Mouse (Mus musculus) neural tube, embryonic 12.5 days (tissue): ENCODE measurements around the gene Fnip2. TPM values are rescaled to one million over a fixed set of nuclear protein-coding genes. Genes with fewer than 3 reads are reported as not detected.

Experiments used
- ATAC-seq: fragments of 200-750 bp; cut with Nextera tagmentation; 2 replicates; pipeline ENCODE4 v1.8.0; 2017; ENCODE audit warnings: low read depth, mild to moderate bottlenecking, moderate TSS enrichment, moderate library complexity; ENCODE audit not compliant: low FRiP score
- H3K27ac ChIP-seq: fragments of 300-500 bp; sonication (generic); 2 replicates; pipeline ENCODE4 v1.5.1; 2016
- H3K27me3 ChIP-seq: fragments of 300-500 bp; sonication (generic); replicated peaks from 2 replicates; pipeline ENCODE4 v1.6.1; 2016; ENCODE audit warnings: mild to moderate bottlenecking
- H3K36me3 ChIP-seq: fragments of 300-500 bp; sonication (generic); 2 replicates; pipeline ENCODE4 v1.6.1; 2016; ENCODE audit warnings: mild to moderate bottlenecking
- H3K4me1 ChIP-seq: fragments of 300-500 bp; sonication (generic); 2 replicates; pipeline ENCODE4 v1.6.1; 2016
- H3K4me2 ChIP-seq: fragments of 300-500 bp; sonication (generic); replicated peaks from 2 replicates; pipeline ENCODE4 v1.6.1; 2016; ENCODE audit warnings: mild to moderate bottlenecking
- H3K4me3 ChIP-seq: fragments of 300-500 bp; sonication (generic); 2 replicates; pipeline ENCODE4 v1.5.1; 2016
- H3K9ac ChIP-seq: fragments of 300-500 bp; sonication (generic); 2 replicates; pipeline ENCODE4 v1.6.1; 2016; ENCODE audit warnings: mild to moderate bottlenecking
- H3K9me3 ChIP-seq: fragments of 300-500 bp; sonication (generic); 2 replicates; pipeline ENCODE4 v1.6.1; 2016; ENCODE audit warnings: mild to moderate bottlenecking
- WGBS: fragments of 180-500 bp; shearing (Covaris S2); methylation state at CpG from one replicate; pipeline ENCODE4 v1.1.7; 2016; 5-methylcytosine and 5-hydroxymethylcytosine counted together
- polyA plus RNA-seq: library from polyadenylated mRNA; unstranded; fragments of >200 nt; fragmentation: Nextera tagmentation; extraction: Ambion mirVana; gene quantifications from 2 replicates; pipeline ENCODE4 v1.2.1, GENCODE M21; 2016

The Fnip2 gene
- 8.7 and 9.6 TPM in 2 replicates for polyA plus RNA-seq

- Histone ChIP-seq H3K4me1 (0 out of 2 replicates have a peak, but pooled peaks cover 9% of the 10 kb centered on the region), H3K36me3 (no peaks in the 10 kb centered on the region), H3K4me3 (peak within 1 kb of the TSS; percentile 78), H3K9ac (peak within 1 kb of the TSS; percentile 80), H3K27ac (peak within 1 kb of the TSS; percentile 53; the same call in 1 of the 2 replicates), H3K4me2 (peak within 1 kb of the TSS; percentile 85), H3K27me3 (no peaks in the 10 kb centered on the region), H3K9me3 (no peaks in the 10 kb centered on the region)
- under 1% methylated on average over 55 of the region's 55 CpGs for WGBS
- ATAC-seq, result peak; percentile 97
These were observed at the start of gene Fnip2 for GRCm38 (mm10) chr3:79567703-79568362. Gene Fnip2 (minus strand): TSS chr3:79567796.

- Histone ChIP-seq H3K4me3 (no peak overlapping the region), H3K36me3 (peaks cover 50% of the 10 kb centered on the region), H3K4me1 (no peaks in the 10 kb centered on the region), H3K27ac (no peak overlapping the region), H3K9ac (no peak overlapping the region), H3K9me3 (no peaks in the 10 kb centered on the region), H3K27me3 (no peaks in the 10 kb centered on the region), H3K4me2 (no peak overlapping the region)
- ATAC-seq, result no peak
- 93% methylated on average over 2 of the region's 2 CpGs for WGBS
These were observed 42.3 kb upstream of the Fnip2 start for GRCm38 (mm10) chr3:79609886-79610285.

- no peak overlapping the region for H3K4me2 ChIP-seq
These were observed 27.9 kb upstream of the Fnip2 start for GRCm38 (mm10) chr3:79595468-79595867.

GRCm38 (mm10) chr3:79591793-79592471 lies 24.3 kb upstream of the Fnip2 start:
- Histone ChIP-seq H3K4me1 (peaks cover 6% of the 10 kb centered on the region; the same call in 1 of the 2 replicates), H3K9ac (peak overlapping the region; percentile 83), H3K4me3 (peak overlapping the region; percentile 79), H3K36me3 (peaks cover 30% of the 10 kb centered on the region), H3K4me2 (peak overlapping the region; percentile 69), H3K9me3 (no peaks in the 10 kb centered on the region), H3K27ac (no peak overlapping the region), H3K27me3 (no peaks in the 10 kb centered on the region)
- WGBS, result 8% methylated on average over 15 of the region's 15 CpGs
- no peak for ATAC-seq

More at GRCm38 (mm10) chr3:79595468-79595867, 27.9 kb upstream of the Fnip2 start:
- no peaks in the 10 kb centered on the region for H3K9me3 ChIP-seq
- peaks cover 55% of the 10 kb centered on the region for H3K36me3 ChIP-seq
- no peaks in the 10 kb centered on the region for H3K27me3 ChIP-seq
- 91% methylated on average over 7 of the region's 7 CpGs for WGBS
- peaks cover 6% of the 10 kb centered on the region; the same call in 1 of the 2 replicates for H3K4me1 ChIP-seq
- ATAC-seq, result no peak
- no peak overlapping the region for H3K27ac ChIP-seq
- no peak overlapping the region for H3K4me3 ChIP-seq
- H3K9ac ChIP-seq, result no peak overlapping the region

- Histone ChIP-seq H3K27ac (peak within 1 kb of the TSS; percentile 26; the same call in 1 of the 2 replicates), H3K9ac (peak within 1 kb of the TSS; percentile 83), H3K27me3 (no peaks in the 10 kb centered on the region), H3K9me3 (no peaks in the 10 kb centered on the region), H3K4me3 (peak within 1 kb of the TSS; percentile 79), H3K4me1 (peaks cover 6% of the 10 kb centered on the region; the same call in 1 of the 2 replicates), H3K36me3 (peaks cover 23% of the 10 kb centered on the region), H3K4me2 (peak within 1 kb of the TSS; percentile 69)
- 3% methylated on average over 63 of the region's 63 CpGs for WGBS
- ATAC-seq, result peak; percentile 86
These were observed 23.5 kb upstream of the Fnip2 start, which contains the start of gene Ppid for GRCm38 (mm10) chr3:79590863-79591792. Gene Ppid (plus strand): TSS chr3:79591342.

GRCm38 (mm10) chr3:79589671-79590070 lies 22.1 kb upstream of the Fnip2 start:
- no peaks in the 10 kb centered on the region for H3K27me3 ChIP-seq
- no peak for ATAC-seq
- no peak overlapping the region for H3K9ac ChIP-seq
- no peak overlapping the region for H3K4me2 ChIP-seq
- peaks cover 10% of the 10 kb centered on the region for H3K36me3 ChIP-seq
- WGBS, result 83% methylated on average over 2 of the region's 2 CpGs
- no peaks in the 10 kb centered on the region for H3K9me3 ChIP-seq
- no peak overlapping the region for H3K4me3 ChIP-seq
- no peak overlapping the region for H3K27ac ChIP-seq
- H3K4me1 ChIP-seq, result peaks cover 6% of the 10 kb centered on the region; the same call in 1 of the 2 replicates

GRCm38 (mm10) chr3:79586804-79587203 lies 19.2 kb upstream of the Fnip2 start:
- Histone ChIP-seq H3K9me3 (no peaks in the 10 kb centered on the region), H3K4me3 (no peak overlapping the region), H3K4me1 (no peaks in the 10 kb centered on the region), H3K27me3 (no peaks in the 10 kb centered on the region), H3K36me3 (no peaks in the 10 kb centered on the region), H3K9ac (no peak overlapping the region), H3K4me2 (no peak overlapping the region), H3K27ac (no peak overlapping the region)
- peak; percentile 70 for ATAC-seq
- 4% methylated on average over 6 of the region's 6 CpGs for WGBS

GRCm38 (mm10) chr3:79579891-79580575 lies 12.4 kb upstream of the Fnip2 start:
- 85% methylated on average over 5 of the region's 5 CpGs for WGBS
- ATAC-seq, result no peak
- no peaks in the 10 kb centered on the region for H3K27me3 ChIP-seq
- no peak overlapping the region for H3K4me3 ChIP-seq
- no peaks in the 10 kb centered on the region for H3K9me3 ChIP-seq
- H3K4me1 ChIP-seq, result no peaks in the 10 kb centered on the region
- H3K9ac ChIP-seq, result no peak overlapping the region
- no peaks in the 10 kb centered on the region for H3K36me3 ChIP-seq
- H3K4me2 ChIP-seq, result no peak overlapping the region
- no peak overlapping the region for H3K27ac ChIP-seq

- no peak overlapping the region for H3K27ac ChIP-seq
These were observed 10.6 kb upstream of the Fnip2 start for GRCm38 (mm10) chr3:79578164-79578563.

GRCm38 (mm10) chr3:79577606-79578005 lies 10.0 kb upstream of the Fnip2 start:
- no peak overlapping the region for H3K9ac ChIP-seq
- no peaks in the 10 kb centered on the region for H3K9me3 ChIP-seq
- H3K4me2 ChIP-seq, result no peak overlapping the region
- no peaks in the 10 kb centered on the region for H3K27me3 ChIP-seq
- WGBS, result 89% methylated on average over 6 of the region's 6 CpGs
- no peak for ATAC-seq
- H3K36me3 ChIP-seq, result no peaks in the 10 kb centered on the region
- no peak overlapping the region for H3K27ac ChIP-seq
- H3K4me1 ChIP-seq, result no peaks in the 10 kb centered on the region
- H3K4me3 ChIP-seq, result no peak overlapping the region

More at GRCm38 (mm10) chr3:79578164-79578563, 10.6 kb upstream of the Fnip2 start:
- Histone ChIP-seq H3K4me2 (no peak overlapping the region), H3K27me3 (no peaks in the 10 kb centered on the region), H3K4me3 (no peak overlapping the region), H3K9me3 (no peaks in the 10 kb centered on the region), H3K4me1 (no peaks in the 10 kb centered on the region), H3K9ac (no peak overlapping the region), H3K36me3 (no peaks in the 10 kb centered on the region)
- no peak for ATAC-seq
- 80% methylated on average over 6 of the region's 6 CpGs for WGBS

- H3K27ac ChIP-seq, result no peak overlapping the region
- no peaks in the 10 kb centered on the region for H3K4me1 ChIP-seq
- no peaks in the 10 kb centered on the region for H3K27me3 ChIP-seq
- WGBS, result 39% methylated on average over 5 of the region's 5 CpGs
- no peaks in the 10 kb centered on the region for H3K36me3 ChIP-seq
- no peaks in the 10 kb centered on the region for H3K9me3 ChIP-seq
- H3K9ac ChIP-seq, result no peak overlapping the region
- H3K4me2 ChIP-seq, result no peak overlapping the region
- no peak overlapping the region for H3K4me3 ChIP-seq
- no peak; the same call in 1 of the 2 replicates for ATAC-seq
These were observed 9.3 kb upstream of the Fnip2 start for GRCm38 (mm10) chr3:79576865-79577264.
